Mouse (Mus musculus) limb, embryonic 14.5 days (tissue): ENCODE results near the gene Tkt. TPM values are rescaled to one million over a fixed set of nuclear protein-coding genes. Genes with fewer than 3 reads are reported as not detected.
"Not testable (repeated sequence)": the region's sequence is repeated elsewhere in the genome, so short reads cannot be mapped to it uniquely, and the experiment has no call there.

Source experiments
- ATAC-seq: fragments of 200-750 bp; cut with Nextera tagmentation; 2 replicates; pipeline ENCODE4 v1.8.0; 2017; ENCODE audit warnings: low read depth, moderate number of reproducible peaks, moderate TSS enrichment; ENCODE audit not compliant: low FRiP score
- DNase-seq: peaks from one replicate; pipeline ENCODE4 v3.0.0-alpha.2; 2015; ENCODE audit warnings: low spot score
- H3K27ac ChIP-seq: fragments of 300-500 bp; sonication (generic); replicated peaks from 2 replicates; pipeline ENCODE4 v1.5.1; 2014; ENCODE audit warnings: low read depth, mild to moderate bottlenecking, low read length, moderate library complexity, mixed read lengths
- H3K27me3 ChIP-seq: fragments of 300-500 bp; sonication (generic); 2 replicates; pipeline ENCODE4 v1.6.1; 2014; ENCODE audit warnings: low read length, mixed read lengths; ENCODE audit not compliant: control insufficient read depth, insufficient read depth
- H3K36me3 ChIP-seq: fragments of 300-500 bp; sonication (generic); 2 replicates; pipeline ENCODE4 v1.6.1; 2014; ENCODE audit warnings: mild to moderate bottlenecking, low read length, moderate library complexity, mixed read lengths; ENCODE audit not compliant: control insufficient read depth, insufficient read depth
- H3K4me1 ChIP-seq: fragments of 300-500 bp; sonication (generic); 2 replicates; pipeline ENCODE4 v1.6.1; 2014; ENCODE audit warnings: antibody characterized with exemption, low read length, mixed read lengths; ENCODE audit not compliant: control insufficient read depth, insufficient read depth
- H3K4me2 ChIP-seq: fragments of 300-500 bp; sonication (generic); replicated peaks from 2 replicates; pipeline ENCODE4 v1.6.1; 2014; ENCODE audit warnings: low read depth, mild to moderate bottlenecking, low read length, moderate library complexity; ENCODE audit not compliant: severe bottlenecking
- H3K4me3 ChIP-seq: fragments of 300-500 bp; sonication (generic); replicated peaks from 2 replicates; pipeline ENCODE4 v1.5.1; 2014; ENCODE audit warnings: low read length
- H3K9ac ChIP-seq: fragments of 300-500 bp; sonication (generic); 2 replicates; pipeline ENCODE4 v1.6.1; 2014; ENCODE audit warnings: mild to moderate bottlenecking, low read depth, low read length, moderate library complexity; ENCODE audit not compliant: severe bottlenecking
- H3K9me3 ChIP-seq: fragments of 300-500 bp; sonication (generic); 2 replicates; pipeline ENCODE4 v1.6.1; 2016; ENCODE audit warnings: low read length; ENCODE audit not compliant: control insufficient read depth
- POLR2A ChIP-seq: fragments of 200-500 bp; IDR thresholded peaks from 2 replicates; pipeline ENCODE4 v1.8.0; 2012; ENCODE audit warnings: inconsistent platforms, mild to moderate bottlenecking, moderate library complexity, borderline replicate concordance; ENCODE audit not compliant: insufficient read depth, insufficient read length; ENCODE audit errors: extremely low read depth
- whole genome bisulfite sequencing: fragments of 180-500 bp; shearing (Covaris S2); extraction: QIAGEN DNeasy Blood & Tissue Kit; methylation state at CpG from one replicate; pipeline ENCODE4 v1.1.7; 2014; 5-methylcytosine and 5-hydroxymethylcytosine counted together
- polyA plus RNA-seq, 2 experiments: library from polyadenylated mRNA; depleted of rRNA in 1 of 2; stranded (reverse) in 1 of 2; unstranded in 1 of 2; fragments of >200 nt; fragmentation: Nextera tagmentation in 1 of 2; extraction: Ambion mirVana in 1 of 2; gene quantifications; 2 replicates each; pipeline versions ENCODE4 v1.2.1 to v1.2.3; 2012 to 2014

Tkt gene
- polyA plus RNA-seq, 2 experiments, result 107 to 195 TPM

DNA sequence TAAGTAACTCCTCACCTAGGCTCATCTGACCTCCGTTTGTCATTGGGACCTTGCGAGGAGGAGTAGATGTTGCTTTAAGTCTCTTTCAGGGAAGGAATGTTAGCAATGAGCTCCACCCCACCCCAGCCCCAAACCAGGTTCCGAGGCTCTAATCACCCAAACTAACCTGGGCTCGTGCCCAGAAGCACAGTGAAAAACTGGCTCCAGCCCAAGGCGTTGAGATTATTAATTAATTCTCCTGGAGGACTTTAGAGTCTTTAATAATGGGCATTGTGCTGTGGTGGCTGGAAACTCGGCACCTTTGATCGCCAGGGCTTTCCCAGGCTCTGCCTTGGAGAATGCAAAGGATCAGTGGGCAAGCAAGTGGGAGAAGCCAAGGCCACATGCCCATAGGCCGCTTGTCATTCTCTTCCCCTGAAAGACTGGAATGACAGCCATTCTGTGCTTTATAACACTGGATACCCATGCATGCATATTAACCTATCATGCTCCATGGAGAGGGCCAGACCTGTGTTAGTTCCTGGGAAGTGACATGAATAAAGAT lies 17.4 kb upstream of the Tkt start:
- WGBS, result 54% methylated on average over 8 of the region's 8 CpGs
- Histone ChIP-seq H3K4me1 (0 out of 2 replicates have a peak, but pooled peaks cover 2% of the 10 kb centered on the region), H3K4me3 (no peak overlapping the region), H3K36me3 (peaks cover 20% of the 10 kb centered on the region), H3K9me3 (no peaks in the 10 kb centered on the region), H3K4me2 (no peak overlapping the region), H3K27me3 (no peaks in the 10 kb centered on the region), H3K27ac (no peak overlapping the region), H3K9ac (no peak overlapping the region)
- ATAC-seq (no peak), DNase-seq (no peak)
- no peak for TF ChIP-seq POLR2A

GRCm38 (mm10) chr14:30531431-30531830 lies 16.7 kb upstream of the Tkt start:
- Histone ChIP-seq H3K4me1 (0 out of 2 replicates have a peak, but pooled peaks cover 2% of the 10 kb centered on the region), H3K36me3 (peaks cover 14% of the 10 kb centered on the region), H3K27ac (no peak overlapping the region), H3K27me3 (no peaks in the 10 kb centered on the region), H3K9me3 (no peaks in the 10 kb centered on the region), H3K4me3 (no peak overlapping the region), H3K4me2 (no peak overlapping the region), H3K9ac (no peak overlapping the region)
- DNase-seq (no peak), ATAC-seq (no peak)
- TF ChIP-seq POLR2A, result no peak
- 88% methylated on average over 5 of the region's 5 CpGs for WGBS

DNA sequence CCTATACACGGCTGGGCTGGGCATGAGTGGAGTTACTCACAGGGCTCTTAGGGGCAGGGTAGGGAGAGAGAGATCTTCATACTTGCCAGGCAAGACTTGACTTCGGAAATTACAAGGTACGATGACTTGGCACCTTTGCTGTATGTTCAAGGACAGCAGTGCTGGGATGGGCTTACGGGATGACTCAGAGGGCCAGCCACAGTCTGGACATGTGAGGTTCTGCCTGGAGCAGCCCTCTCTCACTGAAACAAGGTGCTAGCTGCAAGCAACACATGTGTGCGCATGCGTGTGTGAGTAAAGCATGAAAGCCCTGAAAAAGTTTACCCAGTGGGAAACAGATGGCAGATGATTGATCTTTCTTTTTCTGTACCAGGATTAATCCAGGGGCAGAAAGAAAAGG lies 16.3 kb upstream of the Tkt start:
- no peak for DNase-seq
- H3K36me3 ChIP-seq, result peaks cover 14% of the 10 kb centered on the region
- H3K4me1 ChIP-seq, result 0 out of 2 replicates have a peak, but pooled peaks cover 2% of the 10 kb centered on the region
- H3K27ac ChIP-seq, result no peak overlapping the region
- no peak overlapping the region for H3K4me2 ChIP-seq
- no peak overlapping the region for H3K4me3 ChIP-seq
- 93% methylated on average over 6 of the region's 6 CpGs for WGBS
- H3K9ac ChIP-seq, result no peak overlapping the region
- no peaks in the 10 kb centered on the region for H3K9me3 ChIP-seq
- no peaks in the 10 kb centered on the region for H3K27me3 ChIP-seq
- TF ChIP-seq POLR2A, result no peak
- no peak for ATAC-seq

DNA sequence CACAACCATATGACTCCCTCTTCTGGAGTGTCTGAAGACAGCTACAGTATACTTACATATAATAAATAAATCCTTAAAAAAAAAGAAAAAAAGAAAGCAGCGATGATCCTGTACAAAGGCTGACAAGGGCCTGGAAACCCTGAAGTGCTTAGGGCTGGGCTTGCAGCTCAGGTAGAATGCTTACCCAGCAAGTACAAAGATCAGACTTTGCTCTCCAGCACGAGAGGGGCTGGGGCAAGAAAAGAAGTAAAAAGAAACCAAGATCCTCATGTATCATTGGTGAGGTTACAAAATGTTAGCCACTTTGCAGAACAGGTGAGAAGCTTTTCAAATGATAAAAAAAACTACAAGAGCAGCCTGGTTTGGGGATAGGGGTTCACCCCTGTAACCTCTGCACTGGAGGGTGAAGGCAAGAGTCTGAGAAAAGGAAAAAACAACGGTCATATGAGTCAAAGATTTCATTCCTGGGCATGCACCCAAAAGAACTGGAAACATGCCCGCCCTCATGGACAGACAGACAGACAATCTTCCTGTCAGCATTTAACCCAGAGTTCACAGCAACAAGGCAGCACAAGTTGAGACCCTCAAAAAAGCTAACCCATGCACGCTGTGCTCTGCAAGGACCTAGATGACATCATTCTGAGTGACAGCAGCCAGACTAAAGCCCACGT lies 14.2 kb upstream of the Tkt start:
- no peak overlapping the region for H3K9ac ChIP-seq
- no peaks in the 10 kb centered on the region for H3K36me3 ChIP-seq
- no peak overlapping the region for H3K4me3 ChIP-seq
- no peak overlapping the region for H3K27ac ChIP-seq
- TF ChIP-seq POLR2A, result no peak
- H3K9me3 ChIP-seq, result no peaks in the 10 kb centered on the region
- ATAC-seq (no peak), DNase-seq (no peak)
- H3K27me3 ChIP-seq, result no peaks in the 10 kb centered on the region
- 85% methylated on average over 6 of the region's 6 CpGs for WGBS
- H3K4me2 ChIP-seq, result no peak overlapping the region
- 0 out of 2 replicates have a peak, but pooled peaks cover 2% of the 10 kb centered on the region for H3K4me1 ChIP-seq

DNA sequence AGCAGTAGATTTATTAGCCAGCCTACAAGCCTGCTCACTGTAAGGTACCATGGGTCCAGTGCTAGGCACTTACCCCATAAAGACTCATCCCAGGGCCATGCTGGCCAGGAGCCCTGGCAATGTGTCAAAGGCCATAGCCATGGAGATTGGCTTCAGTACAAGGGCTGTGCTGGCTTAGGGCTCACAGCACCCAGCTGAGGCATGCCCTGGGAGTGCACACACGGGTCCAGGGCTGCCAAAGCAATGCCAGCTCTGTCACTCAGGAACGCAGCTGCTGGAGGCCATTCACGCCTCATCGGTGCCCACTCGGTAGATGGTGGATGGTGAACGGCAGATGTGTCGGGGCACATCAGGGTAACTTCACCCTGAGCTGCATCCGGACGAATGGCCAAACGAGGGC lies 6.6 kb upstream of the Tkt start:
- Histone ChIP-seq H3K4me2 (no peak overlapping the region), H3K36me3 (no peaks in the 10 kb centered on the region), H3K4me3 (no peak overlapping the region), H3K27me3 (no peaks in the 10 kb centered on the region), H3K27ac (no peak overlapping the region), H3K9ac (no peak overlapping the region), H3K9me3 (no peaks in the 10 kb centered on the region), H3K4me1 (no peaks in the 10 kb centered on the region)
- WGBS, result 73% methylated on average over 10 of the region's 10 CpGs
- ATAC-seq (no peak), DNase-seq (no peak)
- no peak for TF ChIP-seq POLR2A

GRCm38 (mm10) chr14:30543331-30543730 lies 4.8 kb upstream of the Tkt start:
- H3K9me3 ChIP-seq, H3K4me1 ChIP-seq, H3K36me3 ChIP-seq, H3K27me3 ChIP-seq, ATAC-seq, H3K4me3 ChIP-seq, H3K9ac ChIP-seq, DNase-seq, H3K4me2 ChIP-seq, H3K27ac ChIP-seq: not testable (repeated sequence)
- WGBS, result 80% methylated on average over 5 of the region's 5 CpGs
